Mouse (Mus musculus) urinary bladder, postnatal 25 days (tissue): ENCODE measurements at regions not wholly inside any gene's neighbourhood (a gene's known extent, or its start where the extent isn't known, plus 50 kb on each side); places are given as distances from the start of the nearest gene placed in this dataset.
A peak's percentile ranks its signal among the peaks of the same experiment; 100 is the strongest.

Experiments used
- DNase-seq: peaks from one replicate; pipeline ENCODE4 v3.0.0; 2022; ENCODE audit warnings: low spot score

DNA sequence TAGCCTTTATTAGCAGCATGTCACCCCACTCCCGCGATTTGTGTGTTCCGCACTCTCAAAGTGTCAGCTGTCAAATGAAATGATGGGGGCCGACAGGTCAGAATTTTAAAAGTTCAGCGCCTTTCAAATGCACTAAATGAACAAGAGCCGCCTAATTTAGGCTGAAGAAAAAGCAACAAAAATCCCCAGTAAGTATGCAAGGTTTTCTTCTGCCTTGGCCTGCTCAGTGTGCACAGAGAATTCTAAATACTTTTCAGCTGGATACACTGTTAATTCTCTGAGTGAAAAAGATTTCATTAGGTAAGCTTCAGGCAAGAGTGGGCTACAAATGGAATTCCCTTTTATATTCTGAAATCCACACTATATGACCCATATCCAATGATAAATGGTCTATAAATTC lies 125.9 kb upstream of the BC052040 start:
- DNase-seq = no peak

DNA sequence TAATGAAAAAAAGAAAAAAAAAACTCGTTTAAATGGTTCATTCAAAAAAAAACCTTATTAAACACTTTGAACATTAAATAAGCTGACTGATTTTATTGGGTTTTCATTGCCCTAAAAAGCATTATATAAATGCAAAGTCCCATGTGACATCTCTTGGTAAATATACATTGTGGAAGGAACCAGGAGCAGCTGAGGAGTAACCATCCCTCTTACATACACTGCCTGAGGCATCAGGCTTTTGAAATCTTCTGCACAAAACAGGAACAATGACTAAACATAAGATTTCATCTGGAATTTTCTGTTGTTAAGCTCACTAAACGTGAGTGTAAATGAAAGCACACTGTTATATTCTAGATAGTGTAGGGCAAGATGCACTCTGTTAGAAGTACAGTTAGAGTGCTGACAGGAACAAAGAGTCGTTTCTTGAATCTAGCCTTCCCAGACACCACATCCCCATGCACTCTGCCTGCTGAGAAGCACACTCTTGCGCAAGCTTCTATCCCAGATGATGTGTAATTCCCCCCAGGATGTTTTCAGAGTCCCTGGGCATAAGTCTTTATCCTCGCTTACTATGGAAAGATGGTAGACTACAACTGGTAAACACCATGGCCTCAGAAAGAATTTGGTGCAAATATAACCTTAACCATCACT lies 125.0 kb upstream of the BC052040 start:
- DNase-seq = no peak

DNA sequence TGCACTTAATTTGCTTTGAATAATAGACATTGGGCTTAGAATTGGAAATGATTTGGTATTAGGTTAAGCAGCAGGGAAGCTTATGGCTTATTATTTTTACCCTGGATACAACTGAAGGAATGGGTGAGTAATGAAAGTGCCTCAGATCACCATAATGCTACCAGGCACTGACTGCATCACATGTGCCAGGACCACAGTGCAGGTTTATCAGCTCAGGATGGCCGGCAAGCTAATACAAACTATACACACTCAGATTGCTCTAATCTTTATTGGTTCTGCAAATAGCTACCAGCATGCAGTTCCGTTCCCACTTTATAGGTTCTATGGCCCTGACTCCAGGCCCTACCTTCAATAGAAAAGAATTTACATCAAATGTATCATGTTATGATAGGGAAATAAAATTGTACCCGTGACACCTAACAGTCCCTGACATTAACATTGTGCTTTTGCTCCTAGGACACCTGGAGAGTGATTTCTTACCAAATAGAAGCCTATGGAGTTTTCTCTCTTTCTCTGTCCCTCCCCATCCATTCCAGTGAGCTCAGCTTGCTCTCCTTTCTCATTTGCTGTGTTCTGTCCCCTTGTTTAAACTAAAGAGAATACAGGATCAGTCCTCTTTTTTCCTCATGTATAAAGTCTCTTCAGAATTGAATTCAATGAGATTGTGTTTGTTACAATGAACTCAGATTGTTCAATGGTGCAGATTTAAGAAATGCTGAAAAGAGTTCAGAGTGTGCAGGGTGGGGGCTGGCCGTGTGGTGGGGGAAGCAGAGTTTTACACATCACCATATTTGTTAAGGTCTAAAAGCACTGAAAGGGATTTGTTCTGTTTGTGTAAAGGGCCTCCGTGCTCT lies 121.3 kb upstream of the BC052040 start:
- no peak for DNase-seq

DNA sequence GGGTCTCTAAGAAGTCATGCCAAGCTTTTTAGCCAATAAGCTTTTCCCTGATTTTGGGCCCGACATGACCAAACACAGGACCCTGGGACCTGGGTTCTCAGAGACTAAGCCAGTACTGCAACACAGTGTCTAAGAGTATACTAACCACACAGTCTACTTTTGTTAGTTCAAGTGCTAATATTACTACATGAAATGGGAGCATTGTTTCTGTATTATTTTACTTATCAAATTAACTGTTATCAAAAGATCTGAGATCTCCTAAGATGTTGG lies 120.7 kb upstream of the BC052040 start:
- no peak for DNase-seq

- no peak for DNase-seq
Measured at GRCm38 (mm10) chr2:115466170-115466569, 115.3 kb upstream of the BC052040 start.

DNA sequence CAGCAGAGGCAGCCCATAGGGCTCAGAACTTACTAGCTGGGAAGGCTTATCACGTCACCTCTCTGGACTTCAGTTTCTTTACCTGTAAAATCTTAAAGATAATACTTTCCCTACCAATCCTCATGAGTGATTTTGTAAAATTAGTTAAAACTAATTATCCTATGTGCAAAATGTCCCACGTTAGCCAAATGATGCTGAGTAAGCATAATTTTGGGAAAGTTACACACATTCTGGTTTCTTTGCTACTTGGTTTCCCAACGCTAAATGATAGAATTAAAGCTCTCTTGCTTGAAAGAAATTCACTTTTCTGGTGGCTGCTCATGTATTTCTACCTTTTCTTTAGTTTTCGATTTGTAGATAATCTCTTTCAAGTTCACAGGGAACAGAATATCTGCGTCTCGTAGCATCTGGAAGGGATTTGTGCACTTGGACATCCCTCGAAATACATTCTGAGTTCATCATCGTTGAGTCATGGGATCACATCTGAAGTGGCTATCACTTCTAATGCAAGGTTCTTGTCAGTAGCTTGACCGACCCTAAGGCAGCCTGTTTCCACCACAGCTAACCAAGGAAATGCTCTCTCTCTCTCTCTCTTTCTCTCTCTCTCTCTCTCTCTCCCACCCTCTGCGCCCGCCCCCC lies 114.3 kb upstream of the BC052040 start:
- DNase-seq = no peak

DNA sequence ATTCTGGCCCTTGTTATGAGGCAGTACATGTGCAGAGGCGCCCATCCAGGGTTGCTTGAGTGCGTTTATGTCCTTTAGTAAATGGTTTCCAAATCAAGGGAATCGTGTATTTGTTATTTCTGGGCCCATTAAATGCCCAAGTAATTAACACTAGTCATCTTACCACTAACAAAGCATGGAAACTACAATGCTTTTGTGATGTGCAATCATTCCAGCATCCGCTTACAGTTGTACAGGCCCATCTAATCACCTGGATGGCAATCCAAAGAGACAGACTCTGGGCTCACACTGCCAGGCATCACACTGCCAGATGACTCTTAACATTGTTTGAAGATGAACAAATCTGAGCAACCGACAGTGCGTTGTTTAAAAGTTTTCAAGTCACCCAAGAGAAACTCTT lies 113.6 kb upstream of the BC052040 start:
- DNase-seq = no peak

DNA sequence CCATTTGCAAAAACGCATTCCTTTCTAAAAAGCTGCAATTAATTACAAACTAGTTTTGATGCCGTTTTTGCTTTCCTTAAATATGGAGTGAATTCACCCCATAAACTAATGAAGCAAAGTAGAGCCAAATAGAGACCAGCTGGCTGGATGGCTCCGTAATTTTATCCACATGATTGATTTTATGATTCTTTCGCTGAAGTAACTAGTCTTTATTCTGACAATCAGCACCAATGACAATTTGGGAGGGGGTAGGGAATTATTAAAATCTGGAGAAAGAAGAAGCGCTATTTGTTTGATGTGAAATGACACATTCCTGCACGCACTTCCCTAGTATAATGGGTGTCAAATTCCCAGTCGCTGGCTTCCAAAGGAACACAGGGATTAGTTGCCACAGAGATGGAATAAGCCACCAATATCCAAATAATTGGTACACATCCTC lies 113.0 kb upstream of the BC052040 start:
- no peak for DNase-seq

DNA sequence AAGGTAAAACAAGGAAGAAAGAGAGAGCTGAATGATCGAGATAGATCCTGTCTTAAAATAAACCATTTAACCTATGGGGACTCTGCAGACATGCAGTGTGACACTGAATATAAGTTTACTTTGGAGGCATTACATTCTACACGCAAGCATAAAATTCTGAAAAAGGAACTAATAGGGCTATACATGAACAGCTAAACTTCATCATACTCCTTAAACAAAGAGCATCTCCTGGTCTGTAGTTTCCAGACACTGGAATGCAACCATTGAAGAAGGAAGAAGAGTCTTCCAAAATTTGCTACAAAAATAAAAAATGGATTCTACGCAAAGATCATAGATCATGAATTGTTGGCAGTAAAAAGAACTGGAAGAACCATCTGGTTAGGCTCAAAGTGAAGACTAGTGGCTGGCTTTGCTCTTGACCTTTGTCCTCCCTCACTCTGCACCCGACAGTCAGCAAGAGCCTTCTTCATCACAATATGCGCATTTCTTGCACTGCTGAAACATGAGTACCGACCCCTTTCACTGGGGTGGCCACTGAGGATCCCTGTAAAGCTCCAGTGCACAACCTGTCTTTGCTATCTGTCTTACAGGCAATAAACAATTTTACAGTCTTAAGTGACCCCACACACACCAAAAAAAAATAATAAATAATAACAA lies 112.2 kb upstream of the BC052040 start:
- DNase-seq = no peak

GRCm38 (mm10) chr2:115472393-115472792 lies 109.1 kb upstream of the BC052040 start:
- no peak for DNase-seq

- peak; percentile 43 for DNase-seq
Measured at GRCm38 (mm10) chr2:115483418-115484288, 97.9 kb upstream of the BC052040 start.

- DNase-seq = no peak
Measured at GRCm38 (mm10) chr2:115488465-115488864, 93.1 kb upstream of the BC052040 start.

DNA sequence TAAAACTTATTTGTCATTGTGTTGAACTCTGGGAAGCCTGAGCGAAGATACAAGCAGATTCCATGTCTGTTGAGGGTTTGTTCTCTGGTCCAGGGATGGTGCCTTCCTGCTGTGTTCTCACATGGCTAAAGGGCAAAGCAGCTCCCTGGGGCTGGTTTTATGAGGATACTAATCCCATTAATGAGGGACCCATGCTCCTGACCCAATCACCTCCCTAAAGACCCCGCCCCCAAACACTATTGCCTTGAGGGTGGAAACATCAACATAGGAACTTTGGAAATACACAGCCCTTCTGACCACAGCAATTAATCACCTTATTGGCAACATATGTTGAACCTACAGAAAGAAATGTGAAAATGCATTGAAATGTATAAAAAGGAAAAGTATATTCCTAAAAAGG lies 88.5 kb upstream of the BC052040 start:
- no peak for DNase-seq

DNA sequence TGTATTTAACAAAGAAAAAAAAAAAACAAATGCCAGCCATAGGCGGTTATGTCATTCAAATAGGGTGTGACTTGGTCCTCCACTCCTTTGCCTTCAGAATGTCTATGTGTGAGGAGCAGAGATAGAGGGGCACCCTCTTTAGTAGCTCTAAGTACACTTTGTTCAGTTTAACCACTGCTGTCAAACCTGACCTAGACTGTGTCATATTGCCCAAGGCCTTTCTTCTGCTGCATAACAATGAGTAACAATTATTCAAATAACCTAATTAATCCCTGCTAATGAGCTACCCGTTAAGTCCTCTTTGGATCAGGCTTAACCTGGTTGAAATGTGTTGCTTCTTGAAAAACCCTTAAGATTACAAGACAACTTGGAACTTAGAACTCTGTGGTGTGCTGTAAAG lies 81.6 kb upstream of the BC052040 start:
- DNase-seq = no peak

DNA sequence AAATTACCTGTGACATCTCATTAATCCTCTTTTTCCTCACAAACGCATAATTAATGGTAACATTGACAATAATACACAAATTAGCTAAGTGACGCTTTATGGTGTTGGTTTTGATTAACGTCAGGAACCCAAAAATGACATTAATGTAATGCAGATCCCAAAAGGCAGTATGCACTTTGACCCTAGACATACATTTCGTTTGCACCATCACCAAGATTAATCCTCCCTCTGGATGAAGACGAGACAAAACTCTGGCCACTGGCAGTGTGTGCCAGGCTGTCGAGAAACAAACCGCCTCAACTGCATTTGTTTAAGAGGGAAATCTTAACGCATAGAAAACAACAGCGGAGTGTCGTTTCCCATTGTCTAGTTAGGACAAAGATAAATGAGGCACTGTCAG lies 72.0 kb upstream of the BC052040 start:
- no peak for DNase-seq

- DNase-seq = no peak
Measured at GRCm38 (mm10) chr2:115511146-115511545, 70.4 kb upstream of the BC052040 start.

DNA sequence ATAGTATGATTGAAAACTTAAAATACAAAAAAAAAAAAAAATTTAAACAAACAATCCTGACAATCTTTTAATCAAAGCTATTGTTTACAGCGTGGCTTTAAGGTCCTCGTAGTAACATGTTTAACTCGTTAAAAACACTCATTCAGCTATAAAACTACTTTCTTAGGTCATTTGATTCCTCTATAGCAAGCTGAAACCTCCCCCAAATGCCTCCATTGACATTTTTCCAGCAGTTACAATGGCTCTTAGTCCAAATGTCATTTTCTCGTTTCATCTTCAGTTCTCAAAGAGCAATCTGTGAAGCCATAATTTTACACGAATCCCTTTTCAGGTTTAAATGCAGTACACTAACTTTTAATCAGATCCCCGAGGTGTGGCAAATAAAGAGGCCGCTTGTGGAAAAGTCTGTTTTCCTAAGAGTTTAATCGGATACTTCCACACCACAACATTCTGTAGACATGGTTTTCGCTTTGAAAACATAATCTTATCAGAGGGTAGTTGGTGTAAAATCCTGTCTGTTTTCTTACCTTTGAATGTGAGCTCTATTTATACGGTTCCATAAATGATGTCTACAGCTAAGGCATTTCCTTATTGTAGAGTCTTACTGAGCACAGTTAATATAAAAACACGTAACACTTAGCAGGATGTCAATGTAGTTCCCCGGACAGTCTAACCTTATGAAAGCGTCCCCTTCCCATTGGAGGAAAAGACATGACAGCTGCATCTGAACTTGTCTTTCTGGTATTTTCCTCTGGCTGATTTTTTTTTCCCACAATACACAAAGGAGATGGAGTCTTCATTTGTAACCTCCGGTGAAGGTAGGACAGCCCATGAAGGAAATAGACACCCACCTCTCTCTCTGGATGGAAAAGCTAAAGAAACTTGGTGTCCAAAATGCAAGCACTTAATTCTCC lies 69.6 kb upstream of the BC052040 start:
- no peak for DNase-seq

DNA sequence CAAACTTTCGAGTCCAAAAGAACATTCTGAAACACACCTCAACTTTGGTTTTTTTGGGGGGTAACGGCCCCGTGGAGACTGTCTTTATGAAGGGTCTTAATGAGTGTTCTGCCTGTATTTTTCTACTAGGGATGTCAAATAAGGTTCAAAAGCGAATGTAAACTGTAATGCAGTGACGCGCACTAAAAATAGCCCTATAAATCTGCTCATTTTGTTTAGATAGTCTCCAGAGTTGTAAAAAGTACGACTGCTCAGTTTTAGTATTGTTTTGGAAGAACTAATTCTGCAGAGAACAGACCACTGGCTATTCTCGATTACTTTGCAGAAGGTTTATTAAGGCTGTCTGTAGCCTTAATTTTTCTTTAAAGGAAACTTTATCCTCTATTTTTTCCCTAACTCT lies 68.6 kb upstream of the BC052040 start:
- no peak for DNase-seq

DNA sequence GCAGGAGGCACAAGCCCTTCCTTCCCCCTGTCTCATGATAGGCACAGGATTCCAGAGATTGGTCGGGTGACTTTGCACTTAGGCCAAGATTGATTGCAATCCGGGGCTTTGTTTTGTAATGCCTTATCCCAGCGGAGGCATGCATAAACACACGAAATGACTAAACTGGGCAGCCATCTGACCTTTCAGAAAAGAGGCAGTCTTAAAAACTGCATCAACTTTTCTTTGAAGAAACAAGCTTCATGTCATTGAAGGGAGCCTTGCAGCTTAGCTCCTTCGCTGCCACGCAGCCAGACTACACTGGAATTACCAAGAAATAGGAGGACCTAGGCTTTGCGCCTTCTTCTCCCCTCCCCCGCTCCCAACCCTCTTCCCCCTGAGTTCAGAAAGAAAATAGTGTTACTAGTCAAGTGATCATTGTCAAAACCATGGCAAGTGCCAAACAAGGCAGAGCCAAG lies 67.7 kb upstream of the BC052040 start:
- DNase-seq = peak; percentile 33

DNA sequence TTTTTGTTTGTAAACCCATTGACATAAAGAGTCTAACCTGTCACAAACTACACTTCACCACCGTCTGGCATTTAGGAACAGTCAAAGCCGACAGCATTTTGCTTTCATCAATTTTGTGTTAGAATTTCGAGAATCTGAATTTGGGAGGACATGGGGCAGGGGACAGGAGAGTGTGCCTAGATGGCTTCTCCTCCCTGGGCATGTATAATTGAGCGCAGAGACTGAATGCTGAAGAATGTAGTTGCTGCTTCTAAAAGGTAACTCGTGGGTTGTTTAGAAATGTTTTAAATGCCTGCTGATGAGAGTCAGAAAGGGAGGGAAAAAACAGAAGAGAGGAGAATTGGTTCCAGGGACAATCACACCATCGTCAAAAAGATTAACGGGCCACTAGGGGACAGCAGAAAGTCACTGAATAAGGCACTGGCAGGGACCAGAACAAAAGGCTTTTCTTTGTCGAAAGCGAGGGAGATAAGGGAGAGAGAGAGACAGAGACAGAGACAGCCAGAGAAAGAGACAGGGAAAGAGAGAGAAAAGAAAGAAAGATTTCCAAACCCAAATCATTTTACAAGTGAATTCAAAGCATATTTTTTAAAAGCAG lies 66.6 kb upstream of the BC052040 start:
- DNase-seq = peak; percentile 19
